Mouse (Mus musculus) layer of hippocampus, adult 8-10 months (tissue): ENCODE data around the gene Habp2. TPM values are rescaled to one million over a fixed set of nuclear protein-coding genes. Genes with fewer than 3 reads are reported as not detected.

Source experiments
- DNase-seq, 2 experiments: peaks; one replicate each; pipeline ENCODE4 v3.0.0; 2022; ENCODE audit warnings: low spot score in 2 of 2
- total RNA-seq, 4 experiments: library from RNA; stranded (reverse); gene quantifications; 2 replicates each; pipeline ENCODE4 v1.2.4; 2022

The Habp2 gene
- total RNA-seq, 4 experiments from 2014 or later = not detected

GRCm38 (mm10) chr19:56294654-56295399 lies 7.9 kb downstream of the Habp2 start:
- DNase-seq = peak; percentile 32 to 78

GRCm38 (mm10) chr19:56296668-56297067 lies 9.7 kb downstream of the Habp2 start:
- no peak for DNase-seq

- DNase-seq = no peak
Measured at GRCm38 (mm10) chr19:56297264-56297663, 10.3 kb downstream of the Habp2 start.

- DNase-seq = peak; percentile 14
Measured at GRCm38 (mm10) chr19:56300835-56301234, 13.9 kb downstream of the Habp2 start.

- DNase-seq = no peak
Measured at GRCm38 (mm10) chr19:56316531-56316930, 29.6 kb downstream of the Habp2 start.

GRCm38 (mm10) chr19:56319219-56319618 lies 32.3 kb downstream of the Habp2 start:
- no peak for DNase-seq

GRCm38 (mm10) chr19:56319629-56320028 lies 32.7 kb downstream of the Habp2 start:
- DNase-seq = no peak

- no peak for DNase-seq
Measured at GRCm38 (mm10) chr19:56320186-56320860, 33.4 kb downstream of the Habp2 start.

GRCm38 (mm10) chr19:56321303-56321920 lies 34.5 kb downstream of the Habp2 start:
- no peak for DNase-seq

GRCm38 (mm10) chr19:56325676-56326075 lies 38.7 kb downstream of the Habp2 start:
- no peak for DNase-seq

- DNase-seq = no peak
Measured at GRCm38 (mm10) chr19:56326243-56326855, 39.4 kb downstream of the Habp2 start.

GRCm38 (mm10) chr19:56336321-56336720 lies 49.4 kb downstream of the Habp2 start:
- no peak for DNase-seq

- DNase-seq = no peak
Measured at GRCm38 (mm10) chr19:56336826-56337225, 49.9 kb downstream of the Habp2 start.

GRCm38 (mm10) chr19:56342006-56342405 lies 55.1 kb downstream of the Habp2 start:
- no peak for DNase-seq

GRCm38 (mm10) chr19:56343869-56344563 lies 57.1 kb downstream of the Habp2 start:
- DNase-seq = peak; percentile 50 to 61

GRCm38 (mm10) chr19:56346016-56346415 lies 59.1 kb downstream of the Habp2 start:
- no peak for DNase-seq

- no peak for DNase-seq
Measured at GRCm38 (mm10) chr19:56346750-56347149, 59.8 kb downstream of the Habp2 start.

GRCm38 (mm10) chr19:56349295-56349694 lies 62.4 kb downstream of the Habp2 start:
- DNase-seq = no peak

- DNase-seq = no peak
Measured at GRCm38 (mm10) chr19:56353689-56354088, 66.8 kb downstream of the Habp2 start.

GRCm38 (mm10) chr19:56355201-56355600 lies 68.3 kb downstream of the Habp2 start:
- no peak for DNase-seq
